Mouse (Mus musculus) right cerebral cortex, adult 18-20 months (tissue): ENCODE results near the gene Rspo1.
"Not testable (repeated sequence)": the region's sequence is repeated elsewhere in the genome, so short reads cannot be mapped to it uniquely, and the experiment has no call there.

Experiments
- DNase-seq: peaks from one replicate; pipeline ENCODE4 v3.0.0; 2022; ENCODE audit warnings: mixed read lengths

Gene Rspo1

GRCm38 (mm10) chr4:124985671-124986602, at the start of gene Rspo1:
Gene Rspo1 (plus strand): TSS chr4:124986430.
- DNase-seq: no peak

GRCm38 (mm10) chr4:124936613-124937471, 49.4 kb upstream of the Rspo1 start, which contains the start of gene 9930104L06Rik:
Gene 9930104L06Rik (plus strand): TSS chr4:124937048.
- DNase-seq: peak; percentile 97

- DNase-seq: not testable (repeated sequence)
Observed at GRCm38 (mm10) chr4:124939211-124939610, 47.0 kb upstream of the Rspo1 start, which contains the start of gene Cdca8. Gene Cdca8 (minus strand): TSS chr4:124939311.

GRCm38 (mm10) chr4:124943022-124943421, 43.2 kb upstream of the Rspo1 start:
- peak; percentile 64 for DNase-seq

GRCm38 (mm10) chr4:124943781-124944180, 42.4 kb upstream of the Rspo1 start:
- DNase-seq: no peak

GRCm38 (mm10) chr4:124944961-124945360, 41.3 kb upstream of the Rspo1 start:
- DNase-seq: no peak

- DNase-seq: no peak
Observed at GRCm38 (mm10) chr4:124949488-124949887, 36.7 kb upstream of the Rspo1 start.

GRCm38 (mm10) chr4:124950181-124951035, 35.8 kb upstream of the Rspo1 start:
- DNase-seq: no peak

GRCm38 (mm10) chr4:124951036-124951433, 35.2 kb upstream of the Rspo1 start:
- no peak for DNase-seq

GRCm38 (mm10) chr4:124953546-124953945, 32.7 kb upstream of the Rspo1 start:
- DNase-seq: no peak

GRCm38 (mm10) chr4:124957284-124957683, 28.9 kb upstream of the Rspo1 start:
- no peak for DNase-seq

- DNase-seq: no peak
Observed at GRCm38 (mm10) chr4:124959062-124959461, 27.2 kb upstream of the Rspo1 start.

- no peak for DNase-seq
Observed at GRCm38 (mm10) chr4:124960940-124961339, 25.3 kb upstream of the Rspo1 start.

GRCm38 (mm10) chr4:124962576-124962975, 23.7 kb upstream of the Rspo1 start:
- DNase-seq: no peak

- DNase-seq: no peak
Observed at GRCm38 (mm10) chr4:124964912-124965599, 21.2 kb upstream of the Rspo1 start.

GRCm38 (mm10) chr4:124968711-124969110, 17.5 kb upstream of the Rspo1 start:
- no peak for DNase-seq

- DNase-seq: no peak
Observed at GRCm38 (mm10) chr4:124969219-124969848, 16.9 kb upstream of the Rspo1 start.

GRCm38 (mm10) chr4:124970194-124970593, 16.0 kb upstream of the Rspo1 start:
- DNase-seq: no peak

GRCm38 (mm10) chr4:124970677-124971076, 15.6 kb upstream of the Rspo1 start:
- no peak for DNase-seq

- no peak for DNase-seq
Observed at GRCm38 (mm10) chr4:124971094-124971493, 15.1 kb upstream of the Rspo1 start.

- DNase-seq: no peak
Observed at GRCm38 (mm10) chr4:124972316-124972715, 13.9 kb upstream of the Rspo1 start.
